Mouse (Mus musculus): ENCODE measurements around the gene Ice1.

The Ice1 gene

DNA sequence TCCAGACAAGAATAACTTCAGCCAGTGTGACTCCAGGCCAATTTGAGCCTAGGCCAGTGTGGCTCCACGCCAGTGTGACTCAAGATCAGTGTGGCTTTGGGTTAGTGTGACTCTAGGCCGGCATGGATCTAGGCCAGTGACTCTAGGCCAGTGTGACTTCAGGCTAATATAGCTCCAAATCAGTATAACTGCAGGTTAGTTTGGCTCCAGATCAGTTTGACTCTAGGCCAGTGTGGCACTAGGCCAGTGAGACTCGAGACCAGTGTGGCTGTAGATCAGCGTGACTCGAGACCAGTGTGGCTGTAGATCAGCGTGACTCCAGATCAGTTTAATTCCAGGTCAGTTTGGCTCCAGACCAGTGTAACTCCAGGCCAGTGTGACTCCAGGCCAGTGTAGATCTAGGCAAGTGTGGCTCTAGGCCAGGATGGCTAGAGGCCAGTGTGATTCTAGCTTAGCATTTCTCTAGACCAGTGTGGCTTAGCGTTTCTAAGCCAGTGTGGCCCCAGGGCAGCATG, 47.1 kb downstream of the Ice1 start:
- ATAC-seq (ENCODE audit: insufficient number of reproducible peaks, low FRiP score, low TSS enrichment), result peak; percentile 71

DNA sequence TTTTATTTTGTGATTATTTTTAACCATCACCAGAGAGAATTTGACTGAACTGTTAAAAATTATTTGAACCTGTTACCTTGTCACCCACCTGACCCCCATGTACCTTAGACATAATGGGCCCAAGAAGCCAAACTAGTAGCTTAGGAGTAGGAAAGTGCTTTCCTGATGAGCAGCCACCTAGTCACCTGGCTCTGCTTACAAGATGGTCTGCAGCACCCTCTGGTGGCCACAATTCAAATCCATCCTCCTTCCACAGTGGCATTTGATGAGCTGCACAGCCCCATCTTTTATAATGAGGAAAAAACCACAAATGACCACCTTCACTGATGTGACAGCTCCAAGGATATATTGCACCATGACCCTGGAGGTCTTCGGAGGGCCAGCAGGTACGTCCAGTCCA, 50.5 kb downstream of the Ice1 start:
- no peak for ATAC-seq (ENCODE audit: insufficient number of reproducible peaks, low FRiP score, low TSS enrichment)

DNA sequence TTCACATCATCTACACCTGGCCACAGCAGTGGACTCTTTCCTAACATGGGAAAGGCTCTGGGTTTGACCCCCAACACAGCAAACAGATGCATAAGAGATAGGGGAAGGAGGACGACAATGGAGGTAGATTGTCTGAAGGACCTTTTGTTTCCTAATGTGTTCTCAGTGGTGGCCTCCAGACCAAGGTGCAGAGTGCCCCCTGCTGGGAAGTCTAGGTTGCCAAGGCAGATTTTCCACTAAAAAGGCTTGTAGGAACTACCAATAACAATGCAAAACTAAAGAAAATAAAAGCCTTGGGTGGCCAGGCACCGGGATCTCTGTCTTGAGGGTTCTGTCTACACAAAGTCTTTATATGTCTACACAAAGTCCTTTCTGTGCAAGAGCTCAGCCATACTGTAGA, 54.9 kb downstream of the Ice1 start:
- no peak for ATAC-seq (ENCODE audit: insufficient number of reproducible peaks, low FRiP score, low TSS enrichment)

GRCm38 (mm10) chr13:70581509-70581908, 55.9 kb downstream of the Ice1 start:
- ATAC-seq (ENCODE audit: insufficient number of reproducible peaks, low FRiP score, low TSS enrichment), result no peak

- ATAC-seq (ENCODE audit: insufficient number of reproducible peaks, low FRiP score, low TSS enrichment), result no peak
Measured at GRCm38 (mm10) chr13:70574216-70574615, 63.2 kb downstream of the Ice1 start.

- no peak for ATAC-seq (ENCODE audit: insufficient number of reproducible peaks, low FRiP score, low TSS enrichment)
Measured at GRCm38 (mm10) chr13:70567889-70568288, 69.5 kb downstream of the Ice1 start.

DNA sequence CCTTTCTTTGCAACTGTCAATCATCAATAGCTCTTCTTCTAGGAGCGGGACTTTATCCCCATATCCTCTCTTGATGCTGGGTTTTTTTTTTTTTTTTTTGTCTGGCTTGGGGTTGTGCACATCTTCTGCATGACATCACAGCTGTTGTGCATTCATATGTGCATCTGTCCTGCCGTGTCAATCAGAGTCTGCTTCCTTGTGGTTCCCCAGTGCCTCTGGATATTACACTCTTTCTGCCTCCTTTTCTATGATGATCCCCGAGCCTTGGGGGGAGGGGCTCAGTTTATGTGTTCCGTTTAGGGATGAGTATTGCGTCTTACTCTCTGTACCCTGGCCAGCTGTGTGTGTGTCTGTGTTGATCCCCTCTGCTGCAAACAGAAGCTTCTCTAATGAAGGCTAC, 84.0 kb downstream of the Ice1 start:
- no peak for ATAC-seq (ENCODE audit: insufficient number of reproducible peaks, low FRiP score, low TSS enrichment)

DNA sequence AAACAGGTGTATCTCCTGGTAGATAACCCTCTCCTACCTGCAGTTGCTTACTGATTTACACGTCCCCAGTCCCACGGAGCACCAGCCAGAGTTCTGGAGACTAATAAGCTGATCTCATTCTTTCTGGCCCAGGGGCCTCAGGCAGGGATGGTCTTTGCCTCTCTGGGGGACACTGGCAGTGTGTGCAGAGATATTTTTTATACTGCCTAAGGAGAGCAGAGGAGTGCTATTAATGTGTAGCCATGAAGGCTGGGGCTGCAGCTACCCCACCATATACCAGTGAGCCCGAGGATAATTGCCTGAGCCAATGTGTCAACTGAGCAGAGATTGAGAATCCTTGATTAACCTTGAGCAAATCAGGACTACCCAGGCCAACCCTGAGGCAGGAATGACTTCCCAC, 90.0 kb downstream of the Ice1 start:
- ATAC-seq (ENCODE audit: insufficient number of reproducible peaks, low FRiP score, low TSS enrichment), result no peak

GRCm38 (mm10) chr13:70545261-70545660, 92.2 kb downstream of the Ice1 start:
- ATAC-seq (ENCODE audit: insufficient number of reproducible peaks, low FRiP score, low TSS enrichment), result no peak

DNA sequence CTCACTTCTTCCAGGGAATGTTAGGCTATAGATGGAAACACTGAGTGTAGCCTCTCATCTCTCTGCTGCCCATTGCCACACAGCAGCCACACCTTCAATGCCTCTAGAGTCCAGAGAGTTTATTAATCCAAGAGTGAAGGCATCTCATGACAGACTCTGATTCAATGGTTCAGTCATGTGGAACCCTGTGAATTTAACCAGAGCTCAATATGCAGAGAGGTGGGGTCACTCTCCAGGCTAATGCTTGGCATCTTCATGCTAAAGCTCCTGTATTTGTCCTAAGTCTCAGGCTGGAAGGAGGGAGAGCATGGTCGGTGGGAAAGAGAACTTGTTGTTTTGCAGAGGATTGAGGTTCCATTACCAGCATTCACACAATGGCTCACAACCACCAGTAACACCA, 97.6 kb downstream of the Ice1 start:
- no peak for ATAC-seq (ENCODE audit: insufficient number of reproducible peaks, low FRiP score, low TSS enrichment)

DNA sequence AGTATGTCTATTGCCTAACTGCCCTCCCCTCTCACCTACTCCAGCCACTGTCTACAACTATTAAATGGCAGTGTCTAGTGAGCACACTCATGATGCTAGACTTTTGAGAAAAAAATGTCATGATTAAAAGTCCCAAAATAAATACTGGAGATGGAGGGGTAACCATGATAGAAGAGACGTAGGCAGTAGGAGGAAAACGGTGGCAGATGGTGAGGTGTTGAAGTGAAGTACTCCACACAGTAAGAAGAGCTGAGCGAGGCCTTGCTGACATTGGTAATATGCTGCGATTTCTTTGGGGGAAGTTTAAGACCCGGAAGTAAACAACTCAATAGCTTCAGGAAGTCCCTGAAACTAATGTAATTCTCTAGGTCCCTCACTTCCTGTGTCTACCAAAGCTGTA, 104.0 kb downstream of the Ice1 start:
- no peak for ATAC-seq (ENCODE audit: insufficient number of reproducible peaks, low FRiP score, low TSS enrichment)

GRCm38 (mm10) chr13:70532719-70533118, 104.7 kb downstream of the Ice1 start:
- ATAC-seq (ENCODE audit: insufficient number of reproducible peaks, low FRiP score, low TSS enrichment), result no peak

DNA sequence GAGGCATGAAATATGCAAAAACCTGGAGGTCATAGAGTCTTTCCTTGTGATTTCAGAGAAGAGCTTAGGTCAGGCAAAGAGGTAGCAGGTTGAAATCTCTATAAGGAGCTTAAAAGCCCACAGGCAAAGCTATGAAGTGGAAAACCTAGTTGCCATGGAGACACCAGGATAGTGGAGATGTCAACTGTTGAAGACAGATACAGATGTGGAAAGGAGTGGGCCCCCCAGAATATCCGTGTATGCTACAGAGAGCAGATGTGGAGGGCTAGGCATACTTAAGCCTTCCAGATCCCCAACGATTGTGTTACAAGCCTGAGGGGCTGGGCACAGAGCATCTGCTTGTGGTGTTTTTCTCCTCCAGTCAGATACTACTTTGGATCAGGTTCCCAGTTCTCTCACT, 119.8 kb downstream of the Ice1 start:
- ATAC-seq (ENCODE audit: insufficient number of reproducible peaks, low FRiP score, low TSS enrichment), result no peak

- ATAC-seq (ENCODE audit: insufficient number of reproducible peaks, low FRiP score, low TSS enrichment), result no peak
Measured at GRCm38 (mm10) chr13:70515004-70515403, 122.4 kb downstream of the Ice1 start.

DNA sequence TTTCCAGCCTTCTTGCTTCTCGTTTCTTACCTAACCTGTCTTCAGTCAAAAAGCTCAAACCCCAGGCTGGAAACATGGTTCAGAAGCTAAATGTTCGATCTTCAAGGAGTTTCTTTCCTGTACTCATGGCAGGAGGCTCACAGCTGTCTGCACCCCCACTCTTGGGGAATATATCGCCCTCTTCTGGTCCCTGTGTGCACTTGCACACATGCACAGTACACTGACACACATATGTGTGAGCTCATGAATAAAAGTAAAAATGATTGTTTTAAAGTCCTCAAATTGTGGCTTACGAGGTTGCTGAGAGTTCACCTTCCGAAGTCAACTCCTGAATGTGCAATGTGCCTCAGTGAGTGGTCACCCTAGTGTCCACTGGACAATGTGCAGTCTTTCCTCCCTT, 127.2 kb downstream of the Ice1 start:
- ATAC-seq (ENCODE audit: insufficient number of reproducible peaks, low FRiP score, low TSS enrichment), result no peak

DNA sequence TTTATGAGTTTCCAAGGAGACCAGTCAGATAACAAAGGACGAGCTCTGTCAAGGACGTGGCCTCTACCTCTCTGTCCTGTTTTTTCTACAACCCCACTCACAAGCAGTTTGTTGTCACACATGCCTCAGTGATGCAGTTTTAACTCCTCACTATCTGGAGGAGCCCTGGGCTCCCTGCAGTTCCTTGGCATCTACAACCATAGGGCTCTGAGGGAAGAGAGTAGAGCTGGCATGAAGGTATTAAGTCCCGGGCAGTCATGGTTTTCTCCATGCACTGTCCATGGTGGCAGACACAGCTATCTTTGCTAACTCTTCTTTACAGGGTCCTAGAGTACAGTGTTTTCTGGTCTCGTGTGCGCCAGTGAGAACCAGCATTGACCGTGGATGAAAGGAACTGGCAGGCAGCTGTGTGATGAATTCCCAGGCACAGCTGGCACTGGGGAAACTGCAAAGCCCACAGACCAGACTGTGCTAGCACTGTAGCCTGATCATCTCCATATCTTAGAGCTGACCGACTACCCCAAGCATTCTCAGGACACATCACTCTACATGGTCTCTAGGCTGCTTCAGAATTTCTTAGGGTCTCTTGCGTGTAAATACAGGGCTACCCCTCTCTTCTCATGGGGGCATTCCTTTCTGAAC, 127.9 kb downstream of the Ice1 start:
- no peak for ATAC-seq (ENCODE audit: insufficient number of reproducible peaks, low FRiP score, low TSS enrichment)

GRCm38 (mm10) chr13:70508708-70509374, 128.6 kb downstream of the Ice1 start:
- ATAC-seq (ENCODE audit: insufficient number of reproducible peaks, low FRiP score, low TSS enrichment), result no peak
